Mouse (Mus musculus): ENCODE data around the gene Lypd5. TPM values are rescaled to one million over a fixed set of nuclear protein-coding genes. Genes with fewer than 3 reads are reported as not detected.

Lypd5 gene
- polyA plus RNA-seq, 1 experiment from 2014 or later, result not detected

- Histone ChIP-seq H3K27me3 (ENCODE audit: control insufficient read depth, insufficient read depth, low read length) (no peaks in the 10 kb centered on the region), H3K36me3 (ENCODE audit: control insufficient read depth, insufficient read depth, low read length) (no peaks in the 10 kb centered on the region), H3K27ac (replicated peaks in 1 of 2; ENCODE audit: control insufficient read depth in 1 of 2, insufficient read depth in 1 of 2, low read depth in 2 of 2, low read length in 2 of 2) (no peak overlapping the region), H3K4me1 (ENCODE audit: control insufficient read depth in 2 of 2, insufficient read depth in 2 of 2, low read length in 2 of 2) (no peaks in the 10 kb centered on the region), H3K4me3 (ENCODE audit: control insufficient read depth in 1 of 2, insufficient read depth in 1 of 2, low read depth in 1 of 2, low read length in 2 of 2) (no peak overlapping the region), H3K9me3 (ENCODE audit: control insufficient read depth, low read length) (no peaks in the 10 kb centered on the region), H3K9ac (ENCODE audit: low read length) (no peak overlapping the region), H3K4me2 (ENCODE audit: low read length) (no peak overlapping the region)
- 49% methylated on average over 13 of the region's 13 CpGs for WGBS
- no peak for ATAC-seq (ENCODE audit: insufficient number of reproducible peaks, insufficient read depth, low FRiP score, low read depth)
These were observed 40.7 kb downstream of the Lypd5 start for GRCm38 (mm10) chr7:24389516-24390187.

GRCm38 (mm10) chr7:24390512-24390911 lies 41.5 kb downstream of the Lypd5 start:
- H3K27ac ChIP-seq (replicated peaks in 1 of 2; ENCODE audit: control insufficient read depth in 1 of 2, insufficient read depth in 1 of 2, low read depth in 2 of 2, low read length in 2 of 2), result no peak overlapping the region
- no peak for ATAC-seq (ENCODE audit: insufficient number of reproducible peaks, insufficient read depth, low FRiP score, low read depth)
- 70% methylated on average over 7 of the region's 7 CpGs for WGBS
- no peak overlapping the region for H3K4me2 ChIP-seq (ENCODE audit: low read length)
- no peaks in the 10 kb centered on the region for H3K36me3 ChIP-seq (ENCODE audit: control insufficient read depth, insufficient read depth, low read length)
- no peaks in the 10 kb centered on the region for H3K9me3 ChIP-seq (ENCODE audit: control insufficient read depth, low read length)
- no peaks in the 10 kb centered on the region for H3K27me3 ChIP-seq (ENCODE audit: control insufficient read depth, insufficient read depth, low read length)
- no peaks in the 10 kb centered on the region for H3K4me1 ChIP-seq (ENCODE audit: control insufficient read depth in 2 of 2, insufficient read depth in 2 of 2, low read length in 2 of 2)
- no peak overlapping the region for H3K9ac ChIP-seq (ENCODE audit: low read length)
- H3K4me3 ChIP-seq (ENCODE audit: control insufficient read depth in 1 of 2, insufficient read depth in 1 of 2, low read depth in 1 of 2, low read length in 2 of 2), result no peak overlapping the region

GRCm38 (mm10) chr7:24391077-24391476 lies 42.1 kb downstream of the Lypd5 start:
- WGBS, result 43% methylated on average over 5 of the region's 5 CpGs
- Histone ChIP-seq H3K36me3 (ENCODE audit: control insufficient read depth, insufficient read depth, low read length) (no peaks in the 10 kb centered on the region), H3K9me3 (ENCODE audit: control insufficient read depth, low read length) (no peaks in the 10 kb centered on the region), H3K27ac (replicated peaks in 1 of 2; ENCODE audit: control insufficient read depth in 1 of 2, insufficient read depth in 1 of 2, low read depth in 2 of 2, low read length in 2 of 2) (no peak overlapping the region), H3K4me3 (ENCODE audit: control insufficient read depth in 1 of 2, insufficient read depth in 1 of 2, low read depth in 1 of 2, low read length in 2 of 2) (no peak overlapping the region), H3K9ac (ENCODE audit: low read length) (no peak overlapping the region), H3K4me1 (ENCODE audit: control insufficient read depth in 2 of 2, insufficient read depth in 2 of 2, low read length in 2 of 2) (no peaks in the 10 kb centered on the region), H3K4me2 (ENCODE audit: low read length) (no peak overlapping the region), H3K27me3 (ENCODE audit: control insufficient read depth, insufficient read depth, low read length) (no peaks in the 10 kb centered on the region)
- ATAC-seq (ENCODE audit: insufficient number of reproducible peaks, insufficient read depth, low FRiP score, low read depth), result no peak

- Histone ChIP-seq H3K27ac (replicated peaks in 1 of 2; ENCODE audit: control insufficient read depth in 1 of 2, insufficient read depth in 1 of 2, low read depth in 2 of 2, low read length in 2 of 2) (no peak overlapping the region), H3K4me3 (ENCODE audit: control insufficient read depth in 1 of 2, insufficient read depth in 1 of 2, low read depth in 1 of 2, low read length in 2 of 2) (no peak overlapping the region), H3K4me2 (ENCODE audit: low read length) (no peak overlapping the region), H3K36me3 (ENCODE audit: control insufficient read depth, insufficient read depth, low read length) (no peaks in the 10 kb centered on the region), H3K9me3 (ENCODE audit: control insufficient read depth, low read length) (no peaks in the 10 kb centered on the region), H3K27me3 (ENCODE audit: control insufficient read depth, insufficient read depth, low read length) (no peaks in the 10 kb centered on the region), H3K4me1 (ENCODE audit: control insufficient read depth in 2 of 2, insufficient read depth in 2 of 2, low read length in 2 of 2) (no peaks in the 10 kb centered on the region), H3K9ac (ENCODE audit: low read length) (no peak overlapping the region)
- no peak for ATAC-seq (ENCODE audit: insufficient number of reproducible peaks, insufficient read depth, low FRiP score, low read depth)
- WGBS, result 69% methylated on average over 2 of the region's 2 CpGs
These were observed 42.7 kb downstream of the Lypd5 start for GRCm38 (mm10) chr7:24391687-24392086.

- Histone ChIP-seq H3K4me1 (ENCODE audit: control insufficient read depth in 2 of 2, insufficient read depth in 2 of 2, low read length in 2 of 2) (peaks cover 2% of the 10 kb centered on the region in 2 experiments; a peak in 2 of 4 replicates), H3K36me3 (ENCODE audit: control insufficient read depth, insufficient read depth, low read length) (no peaks in the 10 kb centered on the region), H3K4me2 (ENCODE audit: low read length) (no peak overlapping the region), H3K27ac (replicated peaks in 1 of 2; ENCODE audit: control insufficient read depth in 1 of 2, insufficient read depth in 1 of 2, low read depth in 2 of 2, low read length in 2 of 2) (no peak overlapping the region), H3K9ac (ENCODE audit: low read length) (no peak overlapping the region), H3K27me3 (ENCODE audit: control insufficient read depth, insufficient read depth, low read length) (no peaks in the 10 kb centered on the region), H3K9me3 (ENCODE audit: control insufficient read depth, low read length) (no peaks in the 10 kb centered on the region), H3K4me3 (ENCODE audit: control insufficient read depth in 1 of 2, insufficient read depth in 1 of 2, low read depth in 1 of 2, low read length in 2 of 2) (no peak overlapping the region)
- 73% methylated on average over 2 of the region's 3 CpGs for WGBS
- no peak for ATAC-seq (ENCODE audit: insufficient number of reproducible peaks, insufficient read depth, low FRiP score, low read depth)
These were observed 45.1 kb downstream of the Lypd5 start for GRCm38 (mm10) chr7:24394054-24394453.

- no peaks in the 10 kb centered on the region for H3K9me3 ChIP-seq (ENCODE audit: control insufficient read depth, low read length)
- H3K27me3 ChIP-seq (ENCODE audit: control insufficient read depth, insufficient read depth, low read length), result no peaks in the 10 kb centered on the region
- no peaks in the 10 kb centered on the region for H3K36me3 ChIP-seq (ENCODE audit: control insufficient read depth, insufficient read depth, low read length)
- H3K9ac ChIP-seq (ENCODE audit: low read length), result no peak overlapping the region
- no peak overlapping the region for H3K4me3 ChIP-seq (ENCODE audit: control insufficient read depth in 1 of 2, insufficient read depth in 1 of 2, low read depth in 1 of 2, low read length in 2 of 2)
- peaks cover 3% of the 10 kb centered on the region in 2 experiments; a peak in 2 of 4 replicates for H3K4me1 ChIP-seq (ENCODE audit: control insufficient read depth in 2 of 2, insufficient read depth in 2 of 2, low read length in 2 of 2)
- 69% methylated on average over 15 of the region's 15 CpGs for WGBS
- no peak for ATAC-seq (ENCODE audit: insufficient number of reproducible peaks, insufficient read depth, low FRiP score, low read depth)
- H3K27ac ChIP-seq (replicated peaks in 1 of 2; ENCODE audit: control insufficient read depth in 1 of 2, insufficient read depth in 1 of 2, low read depth in 2 of 2, low read length in 2 of 2), result no peak overlapping the region
- H3K4me2 ChIP-seq (ENCODE audit: low read length), result no peak overlapping the region
These were observed 45.6 kb downstream of the Lypd5 start for GRCm38 (mm10) chr7:24394475-24395161.

- WGBS, result 68% methylated on average over 11 of the region's 11 CpGs
- H3K4me2 ChIP-seq (ENCODE audit: low read length), result no peak overlapping the region
- no peaks in the 10 kb centered on the region for H3K9me3 ChIP-seq (ENCODE audit: control insufficient read depth, low read length)
- no peak overlapping the region for H3K9ac ChIP-seq (ENCODE audit: low read length)
- no peak for ATAC-seq (ENCODE audit: insufficient number of reproducible peaks, insufficient read depth, low FRiP score, low read depth)
- no peak overlapping the region for H3K27ac ChIP-seq (replicated peaks in 1 of 2; ENCODE audit: control insufficient read depth in 1 of 2, insufficient read depth in 1 of 2, low read depth in 2 of 2, low read length in 2 of 2)
- no peaks in the 10 kb centered on the region for H3K27me3 ChIP-seq (ENCODE audit: control insufficient read depth, insufficient read depth, low read length)
- no peak overlapping the region for H3K4me3 ChIP-seq (ENCODE audit: control insufficient read depth in 1 of 2, insufficient read depth in 1 of 2, low read depth in 1 of 2, low read length in 2 of 2)
- 0 out of 2 replicates have a peak, but pooled peaks cover 1% of the 10 kb centered on the region for H3K36me3 ChIP-seq (ENCODE audit: control insufficient read depth, insufficient read depth, low read length)
- H3K4me1 ChIP-seq (ENCODE audit: control insufficient read depth in 2 of 2, insufficient read depth in 2 of 2, low read length in 2 of 2), result peaks cover 3% of the 10 kb centered on the region in 2 experiments; a peak in 2 of 4 replicates
These were observed 47.8 kb downstream of the Lypd5 start for GRCm38 (mm10) chr7:24396832-24397231.

All from heart, embryonic 14.5 days (tissue).